Mouse (Mus musculus) heart, embryonic 10.5 days (tissue): ENCODE results near the gene Mfge8. TPM values are rescaled to one million over a fixed set of nuclear protein-coding genes. Genes with fewer than 3 reads are reported as not detected.

Experiments
- DNase-seq: peaks from one replicate; pipeline ENCODE4 v3.0.0-alpha.2; 2017; ENCODE audit warnings: low spot score
- H3K27ac ChIP-seq: fragments of 300-500 bp; sonication (generic); 2 replicates; pipeline ENCODE4 v1.5.1; 2016; ENCODE audit warnings: mild to moderate bottlenecking
- H3K27me3 ChIP-seq: fragments of 300-500 bp; sonication (generic); 2 replicates; pipeline ENCODE4 v1.6.1; 2016; ENCODE audit warnings: mild to moderate bottlenecking; ENCODE audit not compliant: poor library complexity, insufficient read depth, severe bottlenecking
- H3K36me3 ChIP-seq: fragments of 300-500 bp; sonication (generic); 2 replicates; pipeline ENCODE4 v1.6.1; 2016; ENCODE audit warnings: mild to moderate bottlenecking, moderate library complexity
- H3K4me1 ChIP-seq: fragments of 300-500 bp; sonication (generic); 2 replicates; pipeline ENCODE4 v1.6.1; 2016; ENCODE audit warnings: mild to moderate bottlenecking
- H3K4me3 ChIP-seq: fragments of 300-500 bp; sonication (generic); 2 replicates; pipeline ENCODE4 v1.5.1; 2016; ENCODE audit warnings: mild to moderate bottlenecking, moderate library complexity
- H3K9me3 ChIP-seq: fragments of 300-500 bp; sonication (generic); 2 replicates; pipeline ENCODE4 v1.6.1; 2016; ENCODE audit warnings: mild to moderate bottlenecking, moderate library complexity
- WGBS: fragments of 180-500 bp; shearing (Covaris S2); methylation state at CpG from one replicate; pipeline ENCODE4 v1.1.7; 2016; 5-methylcytosine and 5-hydroxymethylcytosine counted together
- polyA plus RNA-seq: library from polyadenylated mRNA; unstranded; fragments of >200 nt; fragmentation: Nextera tagmentation; extraction: Ambion mirVana; gene quantifications from 2 replicates; pipeline ENCODE4 v1.2.1, GENCODE M21; 2016

The Mfge8 gene
- 219 and 275 TPM in 2 replicates for polyA plus RNA-seq

DNA sequence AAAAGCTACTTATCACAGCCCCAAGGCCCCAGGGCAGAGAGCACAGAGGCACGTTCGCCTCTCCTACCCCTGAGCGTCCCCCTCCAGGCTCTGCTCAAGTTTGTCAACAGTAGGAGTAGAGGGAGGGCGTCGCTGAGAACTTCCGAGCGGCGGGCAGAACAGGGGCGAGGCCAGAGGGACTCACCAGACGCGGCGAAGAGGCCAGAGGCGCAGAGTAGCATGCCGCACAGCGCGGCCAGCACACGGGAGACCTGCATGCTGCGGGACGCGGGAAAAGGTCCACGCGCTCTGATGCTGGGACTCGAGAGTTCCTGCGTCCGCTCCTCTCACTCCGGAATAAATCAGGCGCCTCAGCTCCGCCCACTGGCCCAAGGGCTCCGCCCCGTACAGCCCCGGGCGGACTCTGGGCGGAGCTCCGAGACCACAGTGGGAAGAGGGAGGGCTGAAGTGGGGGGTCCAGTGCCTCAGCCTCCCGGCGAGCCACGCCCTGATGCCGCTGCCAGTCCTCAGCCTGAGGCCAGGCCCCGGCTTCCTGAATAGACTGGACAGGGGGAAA, at the start of gene Mfge8:
Mfge8 (minus strand) TSS at position 350 of the 556 bp plus-strand sequence.
- Histone ChIP-seq H3K9me3 (no peaks in the 10 kb centered on the region), H3K27ac (peak within 1 kb of the TSS; percentile 93), H3K27me3 (no peaks in the 10 kb centered on the region), H3K4me3 (peak within 1 kb of the TSS; percentile 71), H3K4me1 (peaks cover 36% of the 10 kb centered on the region), H3K36me3 (peaks cover 17% of the 10 kb centered on the region)
- peak; percentile 97 for DNase-seq
- under 1% methylated on average over 39 of the region's 39 CpGs for WGBS

GRCm38 (mm10) chr7:79194560-79195413, 45.9 kb upstream of the Mfge8 start:
- Histone ChIP-seq H3K27ac (0 out of 2 replicates have a peak overlapping the region, but pooled peaks have one; percentile 52), H3K9me3 (no peaks in the 10 kb centered on the region), H3K36me3 (no peaks in the 10 kb centered on the region), H3K4me1 (peaks cover 38% of the 10 kb centered on the region), H3K27me3 (no peaks in the 10 kb centered on the region), H3K4me3 (no peak overlapping the region)
- DNase-seq = no peak
- 82% methylated on average over 16 of the region's 16 CpGs for WGBS

DNA sequence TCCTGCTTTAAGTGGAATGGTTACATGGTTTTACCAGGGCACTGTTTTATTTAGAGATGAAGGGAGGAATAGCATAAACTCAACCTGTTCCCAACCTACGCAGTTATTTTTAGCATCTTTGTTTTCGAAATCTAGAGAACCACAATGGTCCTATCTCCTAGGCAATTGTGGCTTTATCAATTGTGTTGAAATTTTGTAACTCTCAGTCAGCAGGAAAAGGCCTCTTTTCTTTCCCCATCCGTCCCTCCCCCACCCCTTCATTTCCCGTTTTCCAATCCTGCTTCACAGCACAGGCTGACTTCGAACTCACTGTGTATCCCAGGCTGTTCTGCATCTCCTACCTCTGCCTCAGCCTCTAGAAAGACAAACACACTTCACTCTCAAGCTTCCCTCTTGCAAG, 45.1 kb upstream of the Mfge8 start:
- Histone ChIP-seq H3K4me3 (no peak overlapping the region), H3K27me3 (no peaks in the 10 kb centered on the region), H3K4me1 (peaks cover 46% of the 10 kb centered on the region), H3K9me3 (no peaks in the 10 kb centered on the region), H3K36me3 (no peaks in the 10 kb centered on the region), H3K27ac (0 out of 2 replicates have a peak overlapping the region, but pooled peaks have one; percentile 52)
- DNase-seq = no peak
- WGBS = 40% methylated on average over 5 of the region's 5 CpGs

- no peak for DNase-seq
- H3K9me3 ChIP-seq = no peaks in the 10 kb centered on the region
- 71% methylated on average over 5 of the region's 5 CpGs for WGBS
- peaks cover 48% of the 10 kb centered on the region for H3K4me1 ChIP-seq
- no peak overlapping the region for H3K4me3 ChIP-seq
- H3K27me3 ChIP-seq = no peaks in the 10 kb centered on the region
- no peak overlapping the region for H3K27ac ChIP-seq
- H3K36me3 ChIP-seq = no peaks in the 10 kb centered on the region
Observed at GRCm38 (mm10) chr7:79191501-79191900, 42.6 kb upstream of the Mfge8 start.

DNA sequence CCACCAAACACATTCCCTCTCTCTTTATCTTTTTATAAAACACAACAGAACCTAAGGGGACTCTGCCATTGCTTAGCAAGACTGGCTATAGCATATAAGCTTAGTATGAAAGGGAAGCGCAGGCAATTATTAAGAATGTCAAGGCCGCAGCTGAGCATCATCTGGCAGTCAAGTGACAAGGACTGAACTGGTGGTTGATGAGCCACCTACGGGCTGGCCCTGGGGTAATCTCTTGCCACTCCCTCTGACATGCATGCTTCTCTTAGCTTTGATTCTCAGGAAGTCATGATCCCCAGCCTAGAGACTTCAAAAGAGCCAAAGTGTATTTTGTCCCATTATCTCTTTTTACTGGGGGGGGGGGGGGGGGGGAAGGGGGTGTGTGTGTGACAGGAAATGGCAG, 41.7 kb upstream of the Mfge8 start:
- DNase-seq = no peak

GRCm38 (mm10) chr7:79189211-79189610, 40.4 kb upstream of the Mfge8 start:
- Histone ChIP-seq H3K36me3 (no peaks in the 10 kb centered on the region), H3K4me3 (no peak overlapping the region)
- no peak for DNase-seq

More for the DNA sequence above, 41.7 kb upstream of the Mfge8 start:
- H3K4me3 ChIP-seq = no peak overlapping the region
- H3K27me3 ChIP-seq = no peaks in the 10 kb centered on the region
- WGBS = 21% methylated on average over 3 of the region's 3 CpGs
- H3K36me3 ChIP-seq = no peaks in the 10 kb centered on the region
- H3K4me1 ChIP-seq = peaks cover 48% of the 10 kb centered on the region
- H3K27ac ChIP-seq = no peak overlapping the region
- H3K9me3 ChIP-seq = no peaks in the 10 kb centered on the region

DNA sequence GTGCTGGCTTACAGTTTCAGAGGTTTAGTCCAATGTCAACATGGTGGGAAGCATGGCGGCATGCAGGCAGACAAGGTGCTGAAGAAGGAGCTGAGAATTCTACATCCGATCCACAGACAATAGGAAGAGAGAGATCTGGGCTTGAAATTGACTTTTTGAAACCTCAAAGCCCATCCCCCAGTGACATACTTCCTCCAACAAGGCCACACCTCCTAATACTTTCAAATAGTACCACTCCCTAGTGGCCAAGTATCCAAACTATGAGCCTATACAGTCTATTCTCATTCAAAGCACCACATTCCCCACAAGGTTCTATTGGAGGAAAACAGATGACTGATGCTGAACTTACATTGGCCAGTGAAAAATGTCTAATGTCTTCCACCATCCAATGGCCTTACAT, 38.7 kb upstream of the Mfge8 start:
- Histone ChIP-seq H3K27ac (no peak overlapping the region), H3K4me1 (peaks cover 31% of the 10 kb centered on the region), H3K9me3 (no peaks in the 10 kb centered on the region), H3K27me3 (no peaks in the 10 kb centered on the region), H3K36me3 (no peaks in the 10 kb centered on the region), H3K4me3 (no peak overlapping the region)
- 89% methylated on average over 2 of the region's 2 CpGs for WGBS
- DNase-seq = no peak

More at GRCm38 (mm10) chr7:79189211-79189610, 40.4 kb upstream of the Mfge8 start:
- H3K27me3 ChIP-seq = no peaks in the 10 kb centered on the region
- WGBS = 35% methylated on average over 3 of the region's 5 CpGs
- no peaks in the 10 kb centered on the region for H3K9me3 ChIP-seq
- H3K4me1 ChIP-seq = peaks cover 41% of the 10 kb centered on the region
- peak overlapping the region; percentile 42; the same call in 1 of the 2 replicates for H3K27ac ChIP-seq

DNA sequence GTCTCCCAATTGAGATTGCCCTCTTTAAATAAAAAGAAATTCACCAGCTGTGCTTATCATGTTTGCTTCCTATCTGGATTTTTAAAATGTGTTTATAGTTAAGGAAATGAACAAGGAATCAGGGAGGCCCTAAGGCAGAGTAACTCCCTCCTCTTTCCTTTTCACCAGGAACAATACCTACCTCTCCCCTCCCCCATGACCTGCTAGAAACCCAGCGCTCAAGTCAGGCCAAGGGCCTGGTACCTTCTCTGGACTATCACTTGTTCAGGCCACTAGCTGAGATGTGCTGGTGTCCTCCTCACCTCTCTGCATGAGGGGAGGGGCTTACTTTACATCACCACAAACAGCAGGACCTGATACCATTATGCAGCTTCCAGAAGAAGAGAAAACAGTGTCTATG, 34.6 kb upstream of the Mfge8 start:
- H3K27me3 ChIP-seq = no peaks in the 10 kb centered on the region
- no peak overlapping the region for H3K4me3 ChIP-seq
- H3K9me3 ChIP-seq = no peaks in the 10 kb centered on the region
- no peak overlapping the region for H3K27ac ChIP-seq
- 52% methylated on average over 1 of the region's 1 CpGs for WGBS
- no peaks in the 10 kb centered on the region for H3K4me1 ChIP-seq
- H3K36me3 ChIP-seq = no peaks in the 10 kb centered on the region
- no peak for DNase-seq

GRCm38 (mm10) chr7:79173800-79174199, 24.9 kb upstream of the Mfge8 start:
- Histone ChIP-seq H3K4me3 (no peak overlapping the region), H3K9me3 (no peaks in the 10 kb centered on the region), H3K27ac (no peak overlapping the region), H3K27me3 (peaks cover 4% of the 10 kb centered on the region; the same call in 1 of the 2 replicates), H3K4me1 (0 out of 2 replicates have a peak, but pooled peaks cover 8% of the 10 kb centered on the region), H3K36me3 (no peaks in the 10 kb centered on the region)
- 54% methylated on average over 3 of the region's 3 CpGs for WGBS
- no peak for DNase-seq

GRCm38 (mm10) chr7:79171782-79172181, 22.9 kb upstream of the Mfge8 start:
- H3K9me3 ChIP-seq = no peaks in the 10 kb centered on the region
- H3K27ac ChIP-seq = no peak overlapping the region
- DNase-seq = no peak
- H3K4me3 ChIP-seq = no peak overlapping the region
- 76% methylated on average over 1 of the region's 1 CpGs for WGBS
- H3K27me3 ChIP-seq = peaks cover 4% of the 10 kb centered on the region; the same call in 1 of the 2 replicates
- H3K4me1 ChIP-seq = 0 out of 2 replicates have a peak, but pooled peaks cover 8% of the 10 kb centered on the region
- H3K36me3 ChIP-seq = no peaks in the 10 kb centered on the region

DNA sequence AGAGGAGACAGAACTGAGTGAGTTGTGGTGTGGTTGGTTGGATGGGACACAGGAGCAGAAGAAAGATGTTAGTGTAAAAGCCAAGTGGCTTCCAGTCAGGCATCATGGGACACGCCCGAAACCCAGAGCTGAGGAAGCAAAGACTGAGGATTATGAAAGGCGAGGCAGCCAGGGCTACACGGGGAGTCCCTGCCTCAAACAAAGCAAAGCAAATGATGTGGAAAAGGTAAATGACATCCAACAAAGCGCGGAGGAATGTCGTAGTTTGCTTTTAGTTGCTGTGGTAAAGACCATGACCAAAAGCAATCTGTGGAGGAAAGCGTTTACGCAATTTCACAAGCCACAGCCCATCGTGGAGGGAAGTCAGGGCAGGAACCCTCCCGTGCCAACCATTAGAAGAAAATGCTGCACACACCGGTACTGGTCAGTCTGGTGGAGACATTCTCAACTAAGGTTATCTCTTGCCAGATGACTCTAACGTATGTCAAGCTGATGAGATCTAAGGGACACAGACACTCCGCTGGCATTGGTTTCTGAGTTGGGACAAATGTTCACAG, 18.2 kb upstream of the Mfge8 start:
- 85% methylated on average over 14 of the region's 14 CpGs for WGBS
- no peaks in the 10 kb centered on the region for H3K36me3 ChIP-seq
- H3K9me3 ChIP-seq = no peaks in the 10 kb centered on the region
- no peak for DNase-seq
- H3K27ac ChIP-seq = no peak overlapping the region
- H3K27me3 ChIP-seq = no peaks in the 10 kb centered on the region
- no peaks in the 10 kb centered on the region for H3K4me1 ChIP-seq
- H3K4me3 ChIP-seq = no peak overlapping the region

DNA sequence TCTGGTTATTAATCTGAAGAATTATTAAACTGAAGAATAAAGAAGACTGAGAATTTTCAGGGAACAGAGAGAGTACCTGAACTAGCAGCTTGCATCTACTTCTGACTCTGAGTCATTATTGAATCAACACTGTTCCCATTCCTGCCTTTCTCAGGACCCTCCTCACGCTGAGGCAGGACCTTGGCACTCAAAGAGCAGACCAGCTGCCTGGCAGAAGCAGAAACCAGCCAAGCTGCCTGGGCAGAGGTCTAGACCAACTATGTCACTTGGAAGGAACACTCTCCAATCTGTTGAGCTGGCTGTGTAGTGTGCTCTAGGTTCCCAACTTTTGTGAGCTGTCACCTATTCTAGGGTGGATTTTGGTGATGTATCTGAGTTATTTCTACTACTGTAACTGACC, 10.5 kb upstream of the Mfge8 start:
- 71% methylated on average over 1 of the region's 1 CpGs for WGBS
- Histone ChIP-seq H3K36me3 (no peaks in the 10 kb centered on the region), H3K27ac (no peak overlapping the region)

GRCm38 (mm10) chr7:79149522-79149921, 662 bp upstream of the Mfge8 start:
- 32% methylated on average over 6 of the region's 6 CpGs for WGBS
- Histone ChIP-seq H3K36me3 (peaks cover 10% of the 10 kb centered on the region), H3K4me3 (no peak overlapping the region), H3K27ac (peak overlapping the region; percentile 93; the same call in 1 of the 2 replicates), H3K4me1 (peaks cover 30% of the 10 kb centered on the region), H3K9me3 (no peaks in the 10 kb centered on the region), H3K27me3 (no peaks in the 10 kb centered on the region)
- DNase-seq = no peak

More for the DNA sequence above, 10.5 kb upstream of the Mfge8 start:
- Histone ChIP-seq H3K9me3 (no peaks in the 10 kb centered on the region), H3K4me3 (no peak overlapping the region), H3K27me3 (no peaks in the 10 kb centered on the region), H3K4me1 (no peaks in the 10 kb centered on the region)
- DNase-seq = no peak
